In genomic region chr12:49105931-49106330, GRCm38 (mm10) we compare ENCODE assay signal across 21 mouse cellular contexts.
DNase-seq lines count a peak whose midpoint lies in the region; ATAC-seq and TF ChIP-seq lines count a peak whose summit lies in the region.
"Had no signal": no experiment of that assay in that cellular context is flagged by ENCODE, and none has a peak within 500 bp of the region (broad histone marks: within the 10 kb centered on the region; RNA-seq: fewer than 3 reads in every experiment).

No protein-coding gene starts in this region.

- WGBS in forebrain, embryonic 13.5 days = 62% methylated on average over 4 of the region's 4 CpGs
- WGBS in forebrain, embryonic 16.5 days = 60% methylated on average over 4 of the region's 4 CpGs
- 46% methylated on average over 4 of the region's 4 CpGs for WGBS in midbrain, embryonic 14.5 days
- WGBS in stomach, postnatal 0 days = 57% methylated on average over 4 of the region's 4 CpGs

- intact Hi-C loops in left cerebral cortex, postnatal 25 days (cut with DNase I) = no loop called here

- H3K36me3 ChIP-seq in forebrain, embryonic 13.5 days (ENCODE audit: poor library complexity, severe bottlenecking) = no peaks in the 10 kb centered on the region
- no peaks in the 10 kb centered on the region for H3K36me3 ChIP-seq in forebrain, embryonic 16.5 days (ENCODE audit: control insufficient read depth, insufficient read depth)
- H3K36me3 ChIP-seq in midbrain, embryonic 14.5 days (ENCODE audit: control insufficient read depth, insufficient read depth, low read length) = no peaks in the 10 kb centered on the region
- H3K36me3 ChIP-seq in stomach, postnatal 0 days (ENCODE audit: control insufficient read depth, insufficient read depth, low read length) = no peaks in the 10 kb centered on the region
- H3K36me3 ChIP-seq: embryonic facial prominence, embryonic 10.5 days; heart, embryonic 12.5 days; limb, embryonic 12.5 days had no signal

- no peaks in the 10 kb centered on the region for H3K9me3 ChIP-seq in forebrain, embryonic 13.5 days (replicated peaks)
- H3K9me3 ChIP-seq in forebrain, embryonic 16.5 days (ENCODE audit: control insufficient read depth, low read length) = no peaks in the 10 kb centered on the region
- H3K9me3 ChIP-seq in midbrain, embryonic 14.5 days (ENCODE audit: control insufficient read depth, low read length) = no peaks in the 10 kb centered on the region
- no peaks in the 10 kb centered on the region for H3K9me3 ChIP-seq in stomach, postnatal 0 days (ENCODE audit: control insufficient read depth, low read length)
- H3K9me3 ChIP-seq: embryonic facial prominence, embryonic 10.5 days; heart, embryonic 12.5 days; limb, embryonic 12.5 days had no signal

- H3K4me2 ChIP-seq in forebrain, embryonic 13.5 days = no peak overlapping the region
- no peak overlapping the region for H3K4me2 ChIP-seq in forebrain, embryonic 16.5 days (ENCODE audit: low read length)
- H3K4me2 ChIP-seq in midbrain, embryonic 14.5 days (ENCODE audit: low read length) = no peak overlapping the region
- no peak overlapping the region for H3K4me2 ChIP-seq in stomach, postnatal 0 days (replicated peaks; ENCODE audit: low read depth)
- H3K4me2 ChIP-seq: heart, embryonic 12.5 days; limb, embryonic 12.5 days; liver, embryonic 11.5 days had no signal

- no peak for TF ChIP-seq EP300 in stomach, postnatal 0 days (optimal IDR thresholded peaks at IDR 0.05)

- ATAC-seq in forebrain, embryonic 13.5 days = 0 out of 2 replicates have a peak, but pooled peaks have one; percentile 56
- ATAC-seq in forebrain, embryonic 16.5 days = no peak
- ATAC-seq in midbrain, embryonic 14.5 days (ENCODE audit: low FRiP score, low TSS enrichment) = peak; percentile 66; the same call in 1 of the 2 replicates
- no peak for ATAC-seq in stomach, postnatal 0 days (ENCODE audit: low FRiP score, low TSS enrichment)
- ATAC-seq: intestine, postnatal 0 days; liver, postnatal 0 days; lung, postnatal 0 days had no signal

- peak; percentile 6 for DNase-seq in retina, postnatal 1 day
- DNase-seq in retina, embryonic 14.5 days (ENCODE audit: low spot score) = no peak
- DNase-seq in midbrain, embryonic 14.5 days = peak; percentile 59
- DNase-seq in stomach, postnatal 0 days (ENCODE audit: low spot score) = no peak
- DNase-seq in left cerebral cortex, postnatal 25 days (ENCODE audit: low spot score in 2 of 2) = no peak
- no peak for DNase-seq in cerebellum, postnatal 14 days
- DNase-seq: gastrocnemius, postnatal 25 days; heart, adult 18-20 months; liver, postnatal 0 days; spleen, adult 18-20 months; thymus, postnatal 14 days had no signal

- no peaks in the 10 kb centered on the region for H3K27me3 ChIP-seq in forebrain, embryonic 13.5 days
- H3K27me3 ChIP-seq in forebrain, embryonic 16.5 days (replicated peaks; ENCODE audit: control insufficient read depth, insufficient read depth, low read length) = no peaks in the 10 kb centered on the region
- H3K27me3 ChIP-seq in midbrain, embryonic 14.5 days (ENCODE audit: control insufficient read depth, insufficient read depth, low read length) = no peaks in the 10 kb centered on the region
- H3K27me3 ChIP-seq in stomach, postnatal 0 days (ENCODE audit: control insufficient read depth, insufficient read depth, low read length) = no peaks in the 10 kb centered on the region
- H3K27me3 ChIP-seq: heart, embryonic 12.5 days; limb, embryonic 12.5 days had no signal

- no peak overlapping the region for H3K27ac ChIP-seq in forebrain, embryonic 13.5 days
- H3K27ac ChIP-seq in forebrain, embryonic 16.5 days (ENCODE audit: low read length) = no peak overlapping the region
- peak overlapping the region; percentile 87 for H3K27ac ChIP-seq in midbrain, embryonic 14.5 days (replicated peaks; ENCODE audit: low read depth, low read length)
- H3K27ac ChIP-seq in stomach, postnatal 0 days (replicated peaks) = no peak overlapping the region
- H3K27ac ChIP-seq: embryonic facial prominence, embryonic 10.5 days; layer of hippocampus, adult 2 months; limb, embryonic 12.5 days; macrophage had no signal

- no peaks in the 10 kb centered on the region for H3K4me1 ChIP-seq in forebrain, embryonic 13.5 days
- no peaks in the 10 kb centered on the region for H3K4me1 ChIP-seq in forebrain, embryonic 16.5 days (replicated peaks; ENCODE audit: control insufficient read depth, insufficient read depth, low read length)
- H3K4me1 ChIP-seq in midbrain, embryonic 14.5 days (ENCODE audit: control insufficient read depth, insufficient read depth, low read length) = peaks cover 6% of the 10 kb centered on the region; the same call in 1 of the 2 replicates
- H3K4me1 ChIP-seq in stomach, postnatal 0 days (replicated peaks; ENCODE audit: control insufficient read depth, insufficient read depth) = no peaks in the 10 kb centered on the region
- H3K4me1 ChIP-seq: embryonic facial prominence, embryonic 10.5 days; heart, embryonic 12.5 days; limb, embryonic 12.5 days had no signal

- H3K9ac ChIP-seq in forebrain, embryonic 13.5 days = no peak overlapping the region
- H3K9ac ChIP-seq in forebrain, embryonic 16.5 days (replicated peaks; ENCODE audit: low read depth, low read length) = no peak overlapping the region
- H3K9ac ChIP-seq in midbrain, embryonic 14.5 days (replicated peaks; ENCODE audit: low read length) = peak overlapping the region; percentile 34; the same call in 1 of the 2 replicates
- H3K9ac ChIP-seq in stomach, postnatal 0 days (ENCODE audit: low read length) = no peak overlapping the region
- H3K9ac ChIP-seq: heart, embryonic 12.5 days; limb, embryonic 12.5 days; liver, postnatal 0 days had no signal

- no peak for TF ChIP-seq CTCF in stomach, postnatal 0 days (IDR thresholded peaks at IDR 0.05; ENCODE audit: low read depth)

- H3K4me3 ChIP-seq in forebrain, embryonic 13.5 days = no peak overlapping the region
- H3K4me3 ChIP-seq in forebrain, embryonic 16.5 days (replicated peaks; ENCODE audit: low read length) = no peak overlapping the region
- H3K4me3 ChIP-seq in midbrain, embryonic 14.5 days (replicated peaks; ENCODE audit: low read depth, low read length) = no peak overlapping the region
- no peak overlapping the region for H3K4me3 ChIP-seq in stomach, postnatal 0 days (ENCODE audit: low read depth, low read length)
- H3K4me3 ChIP-seq: embryonic facial prominence, embryonic 10.5 days; heart, embryonic 12.5 days; layer of hippocampus, adult 2 months; limb, embryonic 12.5 days had no signal

Comparison
In these comparisons a context has a peak if more than half of its experiments do, and no peak if none do; other contexts are left out.
1. ATAC-seq: peak in forebrain, embryonic 13.5 days (single experiment) and midbrain, embryonic 14.5 days (single experiment); none in forebrain, embryonic 16.5 days (single experiment) and stomach, postnatal 0 days (single experiment).
2. DNase-seq: peak in retina, postnatal 1 day (single experiment) and midbrain, embryonic 14.5 days (single experiment); none in retina, embryonic 14.5 days (single experiment), stomach, postnatal 0 days (single experiment), left cerebral cortex, postnatal 25 days (0 of 2) and cerebellum, postnatal 14 days (0 of 2).